Mouse (Mus musculus) small intestine, adult 2 months (tissue): ENCODE measurements around the gene Acot7. TPM values are rescaled to one million over a fixed set of nuclear protein-coding genes. Genes with fewer than 3 reads are reported as not detected.
A peak's percentile ranks its signal among the peaks of the same experiment; 100 is the strongest.

ENCODE experiments used
- H3K27ac ChIP-seq: fragments of 200-500 bp; 2 replicates; pipeline ENCODE4 v1.5.1; 2012; ENCODE audit warnings: low read depth, low read length, control low read depth, inconsistent platforms; ENCODE audit not compliant: insufficient read depth
- H3K27me3 ChIP-seq: fragments of 200-500 bp; 2 replicates; pipeline ENCODE4 v1.6.1; 2012; ENCODE audit warnings: mild to moderate bottlenecking, moderate library complexity, low read length, inconsistent platforms; ENCODE audit not compliant: control insufficient read depth, insufficient read depth
- H3K36me3 ChIP-seq: fragments of 200-500 bp; 2 replicates; pipeline ENCODE4 v1.6.1; 2012; ENCODE audit warnings: mild to moderate bottlenecking, low read length, control low read depth, inconsistent platforms; ENCODE audit not compliant: control insufficient read depth, insufficient read depth
- H3K4me1 ChIP-seq: fragments of 200-500 bp; 2 replicates; pipeline ENCODE4 v1.6.1; 2012; ENCODE audit warnings: low read length, inconsistent platforms, mixed read lengths; ENCODE audit not compliant: control insufficient read depth, insufficient read depth, insufficient read length
- H3K4me3 ChIP-seq: fragments of 200-500 bp; 2 replicates; pipeline ENCODE4 v1.5.1; 2012; ENCODE audit warnings: low read depth, mild to moderate bottlenecking, control low read depth, inconsistent platforms, low read length, moderate library complexity
- CTCF ChIP-seq: fragments of 200-500 bp; IDR thresholded peaks from 2 replicates; pipeline ENCODE4 v1.5.1; 2012; ENCODE audit warnings: low read depth, mild to moderate bottlenecking, control low read depth, inconsistent platforms, low read length, moderate library complexity, mixed read lengths; ENCODE audit not compliant: insufficient replicate concordance, insufficient read length; ENCODE audit errors: extremely low read depth
- POLR2A ChIP-seq: fragments of 200-500 bp; IDR thresholded peaks from 2 replicates; pipeline ENCODE4 v1.6.1; 2012; ENCODE audit warnings: low read depth, mild to moderate bottlenecking, control low read depth, inconsistent platforms, low read length, moderate library complexity
- WGBS: fragments of 180-500 bp; shearing (Covaris S2); methylation state at CpG from one replicate; pipeline ENCODE4 v1.1.7; 2018; 5-methylcytosine and 5-hydroxymethylcytosine counted together
- polyA plus RNA-seq: library from polyadenylated mRNA; depleted of rRNA; stranded (reverse); fragments of >200 nt; gene quantifications from 2 replicates; pipeline ENCODE4 v1.2.3, GENCODE M21; 2012

Acot7 gene
- polyA plus RNA-seq, 1 experiment: 33.4 TPM

DNA sequence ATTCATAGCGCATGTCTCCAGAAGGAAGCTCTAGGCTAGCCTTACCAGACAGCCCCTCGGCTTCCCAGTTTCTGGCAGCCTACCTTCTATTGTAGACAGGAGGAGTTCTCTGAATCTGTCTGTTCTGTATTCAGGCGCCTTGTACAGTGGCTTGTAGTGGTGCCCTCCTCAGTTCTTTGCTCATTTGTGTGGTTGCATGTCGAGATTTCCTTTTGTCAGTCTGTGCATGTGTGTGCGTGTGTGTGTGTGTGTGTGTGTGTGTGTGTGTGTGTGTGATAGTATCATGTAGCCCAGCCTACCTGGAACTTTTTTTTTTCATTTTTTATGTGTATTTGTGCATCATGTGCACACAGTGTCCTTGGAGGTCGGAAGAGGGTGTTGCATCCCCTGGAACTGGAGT lies 11.1 kb downstream of the Acot7 start:
- TF ChIP-seq POLR2A (no peak), CTCF (no peak)
- peaks cover 26% of the 10 kb centered on the region for H3K4me1 ChIP-seq
- WGBS: 87% methylated on average over 6 of the region's 6 CpGs
- H3K27me3 ChIP-seq: no peaks in the 10 kb centered on the region
- H3K36me3 ChIP-seq: no peaks in the 10 kb centered on the region
- no peak overlapping the region; the same call in 1 of the 2 replicates for H3K27ac ChIP-seq
- H3K4me3 ChIP-seq: no peak overlapping the region

DNA sequence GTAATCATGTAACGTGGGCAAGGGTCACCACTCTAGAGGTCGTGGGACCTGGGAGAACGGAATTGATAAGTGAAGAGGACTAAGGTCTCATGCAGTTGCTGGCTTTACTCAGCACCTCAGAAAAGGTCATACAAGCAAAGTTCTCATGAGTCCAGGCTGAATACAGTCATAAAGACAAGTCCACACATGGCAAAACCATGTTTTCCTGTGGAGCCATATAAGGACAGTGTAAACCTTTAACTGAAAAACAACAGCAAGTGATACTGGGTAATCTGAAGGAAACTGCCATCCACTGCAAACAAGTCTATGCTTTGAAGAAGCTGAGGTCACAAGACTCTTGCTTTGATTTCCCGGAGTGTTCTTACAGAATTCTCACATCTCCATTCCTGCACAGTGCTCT lies 11.8 kb downstream of the Acot7 start:
- WGBS: 67% methylated on average over 4 of the region's 4 CpGs
- H3K27ac ChIP-seq: peak overlapping the region; percentile 63
- H3K4me3 ChIP-seq: no peak overlapping the region
- H3K27me3 ChIP-seq: no peaks in the 10 kb centered on the region
- H3K36me3 ChIP-seq: no peaks in the 10 kb centered on the region
- TF ChIP-seq POLR2A (no peak), CTCF (no peak)
- peaks cover 31% of the 10 kb centered on the region for H3K4me1 ChIP-seq

DNA sequence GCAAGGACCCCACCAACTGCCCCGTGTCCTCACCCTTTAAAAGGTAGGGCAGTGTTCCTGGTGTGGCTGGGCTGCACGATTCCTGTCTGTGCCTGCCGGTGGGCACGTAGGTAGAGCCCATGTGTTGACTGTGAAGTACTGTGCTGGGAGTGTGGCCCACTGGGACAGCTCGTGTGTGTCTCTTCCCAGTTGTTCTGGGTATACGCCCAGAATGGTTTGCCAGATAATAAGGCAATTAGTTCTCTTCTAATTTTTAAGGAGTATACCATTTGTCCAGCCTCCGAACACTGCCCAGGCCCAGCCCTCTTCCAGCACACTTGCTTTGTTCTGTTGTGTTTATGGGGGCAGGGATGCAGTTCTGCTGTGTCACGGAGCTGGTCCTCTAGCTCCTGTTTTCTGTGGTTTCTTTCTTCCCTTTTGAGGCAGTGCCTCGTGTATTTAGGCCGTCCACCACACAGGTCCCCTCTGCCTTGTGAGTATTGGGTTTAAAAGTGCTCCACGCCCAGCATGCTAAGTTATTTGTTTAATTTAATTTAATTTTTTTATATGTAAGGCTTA lies 12.2 kb downstream of the Acot7 start:
- H3K27ac ChIP-seq: peak overlapping the region; percentile 63
- TF ChIP-seq CTCF (no peak), POLR2A (no peak)
- WGBS: 74% methylated on average over 11 of the region's 11 CpGs
- H3K4me3 ChIP-seq: no peak overlapping the region
- H3K36me3 ChIP-seq: no peaks in the 10 kb centered on the region
- H3K4me1 ChIP-seq: peaks cover 29% of the 10 kb centered on the region
- H3K27me3 ChIP-seq: no peaks in the 10 kb centered on the region

DNA sequence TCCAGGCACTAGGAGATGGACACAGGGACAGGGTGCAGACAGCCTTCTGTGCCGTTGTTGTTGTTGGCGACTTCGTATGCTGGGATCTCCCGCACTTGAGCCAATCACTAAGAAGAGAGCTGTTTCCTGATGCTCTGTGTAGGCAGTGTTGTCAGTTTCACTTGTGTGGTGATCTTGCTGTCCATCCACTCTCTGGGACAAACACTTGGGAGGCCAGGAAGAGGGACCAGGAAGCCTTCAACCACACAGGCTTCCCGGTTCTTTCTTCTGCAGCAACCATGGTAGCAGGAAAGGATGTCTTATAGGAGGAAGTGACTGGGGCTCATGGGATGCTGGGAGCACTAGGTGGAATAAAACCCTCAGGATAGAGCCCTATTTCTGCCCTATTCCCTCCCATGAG lies 12.8 kb downstream of the Acot7 start:
- H3K4me3 ChIP-seq: no peak overlapping the region
- no peaks in the 10 kb centered on the region for H3K27me3 ChIP-seq
- no peaks in the 10 kb centered on the region for H3K36me3 ChIP-seq
- WGBS: 66% methylated on average over 5 of the region's 5 CpGs
- TF ChIP-seq CTCF (no peak), POLR2A (no peak)
- H3K27ac ChIP-seq: no peak overlapping the region; the same call in 1 of the 2 replicates
- H3K4me1 ChIP-seq: peaks cover 27% of the 10 kb centered on the region

DNA sequence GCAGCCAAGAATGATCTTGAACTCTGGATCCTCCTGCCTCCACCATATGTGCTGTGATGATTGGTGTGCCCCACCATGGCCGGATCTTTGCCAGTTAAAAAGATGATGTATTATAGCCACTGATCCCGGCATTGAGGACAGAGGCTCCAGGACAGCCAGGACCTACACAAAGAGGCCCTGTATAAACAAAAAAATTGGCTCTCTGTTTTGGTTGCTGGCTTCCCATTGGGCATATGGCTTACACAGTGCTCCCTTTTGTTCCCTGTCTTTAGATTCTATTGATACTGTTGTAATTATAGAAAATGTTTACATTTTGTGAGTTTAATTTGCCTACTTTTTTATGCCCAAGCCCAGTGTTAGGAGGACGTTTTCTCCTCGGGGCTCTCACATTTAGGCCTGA lies 14.6 kb downstream of the Acot7 start:
- no peaks in the 10 kb centered on the region for H3K36me3 ChIP-seq
- H3K4me3 ChIP-seq: no peak overlapping the region
- TF ChIP-seq CTCF (no peak), POLR2A (no peak)
- no peaks in the 10 kb centered on the region for H3K27me3 ChIP-seq
- no peak overlapping the region for H3K27ac ChIP-seq
- WGBS: 50% methylated on average over 4 of the region's 4 CpGs
- H3K4me1 ChIP-seq: peaks cover 25% of the 10 kb centered on the region; the same call in 1 of the 2 replicates

DNA sequence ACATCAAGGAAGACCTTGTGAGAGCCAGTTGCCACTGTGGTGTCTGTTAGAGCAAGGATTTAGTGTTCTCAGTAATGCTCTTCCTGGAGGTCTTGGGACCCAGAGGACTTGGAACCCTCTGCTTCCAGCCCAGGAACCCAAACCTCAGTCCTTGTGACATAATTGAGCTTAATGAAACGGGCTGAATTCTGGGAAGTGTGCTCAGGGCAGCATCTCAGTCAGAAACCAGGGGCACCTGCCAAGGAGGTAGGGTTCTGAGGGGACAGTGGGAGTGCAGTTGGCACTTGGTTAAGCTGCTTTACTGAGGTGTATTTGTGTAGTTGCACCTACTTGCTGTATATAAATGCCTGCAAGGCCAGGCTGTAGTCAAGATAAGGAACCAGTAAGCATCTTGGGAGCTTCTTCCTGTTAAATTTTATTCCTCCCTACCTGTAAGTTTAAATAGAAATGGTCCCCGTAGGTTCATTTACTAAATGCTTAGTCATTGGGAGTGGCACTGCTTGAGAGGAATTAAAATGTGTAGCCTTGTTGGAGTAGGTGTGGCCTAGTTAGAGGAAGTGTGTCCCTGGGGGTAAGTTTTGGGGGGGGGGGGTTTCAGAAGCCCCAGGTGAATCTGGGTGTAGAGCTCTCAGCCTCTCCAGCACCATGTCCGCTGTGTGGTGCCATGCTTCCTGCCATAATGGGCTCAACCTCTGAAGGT lies 16.7 kb downstream of the Acot7 start:
- peaks cover 28% of the 10 kb centered on the region for H3K4me1 ChIP-seq
- no peaks in the 10 kb centered on the region for H3K27me3 ChIP-seq
- TF ChIP-seq POLR2A (no peak), CTCF (no peak)
- no peaks in the 10 kb centered on the region for H3K36me3 ChIP-seq
- WGBS: 67% methylated on average over 3 of the region's 3 CpGs
- no peak overlapping the region for H3K4me3 ChIP-seq
- no peak overlapping the region for H3K27ac ChIP-seq

DNA sequence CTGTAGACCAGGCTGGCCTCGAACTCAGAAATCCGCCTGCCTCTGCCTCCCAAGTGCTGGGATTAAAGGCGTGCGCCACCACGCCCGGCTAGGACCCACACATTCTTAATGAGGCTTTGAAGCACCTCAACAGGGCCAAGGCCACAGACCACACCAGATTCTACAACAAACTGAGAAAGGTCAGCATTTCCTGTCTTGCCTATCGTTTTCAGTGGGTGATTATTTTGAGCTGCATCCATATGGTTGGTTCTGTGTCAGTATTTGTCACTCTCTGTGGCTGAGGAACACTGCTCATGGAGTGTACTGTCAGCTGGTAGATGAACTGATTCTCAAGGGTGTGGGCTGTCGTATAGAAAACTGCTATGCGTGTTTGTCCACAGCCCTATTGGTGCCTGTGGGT lies 18.3 kb downstream of the Acot7 start:
- Histone ChIP-seq H3K27ac (no peak overlapping the region; the same call in 1 of the 2 replicates), H3K4me1 (peaks cover 42% of the 10 kb centered on the region), H3K36me3 (no peaks in the 10 kb centered on the region), H3K27me3 (no peaks in the 10 kb centered on the region), H3K4me3 (no peak overlapping the region)
- 79% methylated on average over 9 of the region's 9 CpGs for WGBS
- TF ChIP-seq CTCF (no peak), POLR2A (no peak)

DNA sequence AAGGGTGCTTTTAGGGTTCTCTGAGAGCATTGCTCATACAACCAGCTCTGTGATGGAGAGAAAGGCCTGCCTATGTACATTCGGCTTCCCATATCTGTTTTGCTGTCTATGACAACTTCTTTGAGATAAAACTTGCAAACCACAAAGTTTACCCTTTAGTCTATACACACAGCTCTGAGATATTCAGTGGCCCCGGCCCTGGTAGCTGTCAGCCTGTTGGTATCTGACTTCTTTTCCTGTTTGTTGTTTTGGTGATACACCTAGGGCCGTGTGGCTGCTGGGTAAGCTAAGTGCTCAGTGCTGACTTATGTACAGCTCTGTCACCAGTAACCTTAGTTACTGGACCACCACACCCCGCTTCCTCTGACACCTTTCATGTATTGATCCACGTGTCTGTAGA lies 19.6 kb downstream of the Acot7 start:
- Histone ChIP-seq H3K27me3 (no peaks in the 10 kb centered on the region), H3K4me3 (no peak overlapping the region), H3K36me3 (no peaks in the 10 kb centered on the region), H3K4me1 (peaks cover 49% of the 10 kb centered on the region), H3K27ac (no peak overlapping the region)
- TF ChIP-seq CTCF: no peak
- no peak for TF ChIP-seq POLR2A
- 43% methylated on average over 5 of the region's 5 CpGs for WGBS
